Mouse (Mus musculus) urinary bladder, adult 18-20 months (tissue): ENCODE results near the gene Scube3.
"Not testable (repeated sequence)": the region's sequence is repeated elsewhere in the genome, so short reads cannot be mapped to it uniquely, and the experiment has no call there.

Experiments
- DNase-seq, 2 experiments: peaks; one replicate each; pipeline ENCODE4 v3.0.0; 2022; ENCODE audit warnings: low spot score in 2 of 2, mixed read lengths in 2 of 2

Scube3 gene

DNA sequence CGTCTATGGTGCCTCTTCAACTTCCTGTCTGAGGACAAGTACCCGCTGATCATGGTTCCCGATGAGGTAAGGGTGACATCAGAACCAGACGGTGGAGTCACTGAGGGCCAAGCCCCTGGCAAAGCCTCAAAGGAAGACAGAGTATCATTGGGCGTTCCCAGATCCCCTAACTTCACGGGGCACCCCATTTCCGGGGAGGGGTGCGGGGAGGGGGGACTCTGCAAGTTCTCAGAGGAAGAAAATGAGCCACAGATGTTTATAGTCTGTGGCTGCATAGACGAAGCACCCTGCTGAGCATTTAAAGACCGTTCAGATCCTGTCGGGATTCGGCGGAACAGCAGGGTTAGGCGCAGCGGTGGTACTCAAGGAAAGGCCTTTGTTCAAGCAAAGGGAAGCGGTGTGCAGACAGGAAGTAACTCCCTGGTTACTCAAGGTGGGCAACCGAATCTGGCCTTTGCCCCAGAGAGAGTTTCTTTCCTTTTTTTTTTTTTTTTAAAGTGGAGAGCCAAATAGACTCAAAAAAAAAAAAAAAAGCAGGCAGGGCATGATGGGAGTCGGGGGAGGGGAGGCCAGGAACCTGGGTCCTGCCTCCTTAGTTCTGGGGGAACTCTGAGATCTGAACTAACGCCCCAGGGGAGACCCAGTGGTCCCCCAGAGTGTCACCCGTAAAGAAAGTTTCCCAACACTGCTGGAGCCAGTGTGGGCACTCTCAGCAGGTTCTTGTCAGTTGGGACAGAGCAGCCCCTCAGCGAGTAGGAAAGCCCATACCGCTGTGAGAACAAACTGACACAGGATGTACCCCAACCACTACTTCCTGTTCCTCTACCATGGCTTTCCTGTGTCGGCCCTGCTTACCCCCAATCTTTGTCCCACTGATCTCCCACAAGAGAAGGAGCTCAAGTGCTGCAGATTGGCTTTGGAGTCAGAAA, 76.0 kb downstream of the Scube3 start:
- DNase-seq, result no peak

DNA sequence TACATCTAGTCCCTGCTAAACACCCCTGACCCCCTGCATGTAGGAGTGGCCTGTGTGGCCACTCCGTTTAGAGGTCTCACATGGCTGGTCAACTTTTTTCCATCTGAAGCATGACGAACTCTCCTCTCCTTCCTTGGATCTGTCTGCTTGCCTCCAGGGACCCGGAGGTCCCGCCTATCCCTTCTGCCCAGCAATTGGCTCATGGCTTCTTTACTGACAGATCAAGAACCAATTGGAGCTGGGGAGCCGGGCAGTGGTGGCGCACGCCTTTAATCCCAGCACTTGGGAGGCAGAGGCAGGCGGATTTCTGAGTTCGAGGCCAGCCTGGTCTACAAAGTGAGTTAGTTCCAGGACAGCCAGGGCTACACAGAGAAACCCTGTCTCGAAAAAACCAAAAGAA, 80.5 kb downstream of the Scube3 start:
- not testable (repeated sequence) for DNase-seq

DNA sequence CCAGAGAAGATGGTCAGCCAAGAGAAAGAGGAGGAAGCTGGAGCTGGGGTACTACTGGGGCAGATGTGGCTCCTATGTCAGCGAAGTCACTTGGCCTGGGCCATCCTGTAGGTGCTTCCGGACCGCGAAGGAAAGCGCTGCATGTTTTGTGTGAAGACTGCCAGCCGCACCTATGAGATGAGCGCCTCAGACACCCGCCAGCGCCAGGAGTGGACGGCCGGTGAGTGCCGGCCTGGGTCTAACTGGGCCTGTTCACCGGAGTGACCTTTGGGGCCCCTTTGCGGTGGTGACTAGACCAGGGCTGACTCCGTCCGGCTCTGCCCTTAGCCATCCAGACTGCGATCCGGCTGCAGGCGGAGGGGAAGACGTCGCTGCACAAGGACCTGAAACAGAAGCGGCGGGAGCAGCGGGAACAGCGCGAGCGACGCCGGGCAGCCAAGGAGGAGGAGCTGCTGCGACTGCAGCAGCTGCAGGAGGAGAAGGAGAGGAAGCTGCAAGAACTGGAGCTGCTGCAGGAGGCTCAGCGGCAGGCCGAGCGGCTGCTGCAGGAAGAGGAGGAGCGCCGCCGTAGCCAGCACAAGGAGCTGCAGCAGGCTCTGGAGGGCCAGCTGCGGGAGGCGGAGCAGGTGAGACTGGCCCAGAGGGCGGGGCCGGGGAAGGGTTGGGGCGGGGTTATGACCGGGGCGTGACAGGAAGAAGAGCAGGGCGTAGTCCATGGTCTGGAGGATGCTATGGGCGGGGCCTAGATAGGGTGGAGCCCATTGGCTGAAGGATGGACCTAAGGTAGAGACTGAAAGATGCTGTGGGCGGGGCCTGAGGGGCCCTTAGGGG, 81.8 kb downstream of the Scube3 start:
- DNase-seq, result peak; percentile 89 to 92
